Mouse (Mus musculus) retina, adult 2 months (tissue): ENCODE results near the gene Ramp1.

Source experiments
- DNase-seq: peaks from one replicate; pipeline ENCODE4 v3.0.0-alpha.2; 2012; ENCODE audit warnings: low read depth, low spot score

Ramp1 gene

GRCm38 (mm10) chr1:91239112-91239511 lies 59.5 kb downstream of the Ramp1 start:
- no peak for DNase-seq

GRCm38 (mm10) chr1:91239800-91240199 lies 60.2 kb downstream of the Ramp1 start:
- no peak for DNase-seq

GRCm38 (mm10) chr1:91240685-91241084 lies 61.1 kb downstream of the Ramp1 start:
- no peak for DNase-seq

- DNase-seq = no peak
These were observed 61.6 kb downstream of the Ramp1 start for GRCm38 (mm10) chr1:91241249-91241648.

GRCm38 (mm10) chr1:91248242-91248641 lies 68.6 kb downstream of the Ramp1 start:
- no peak for DNase-seq

GRCm38 (mm10) chr1:91248970-91249369 lies 69.3 kb downstream of the Ramp1 start:
- no peak for DNase-seq

GRCm38 (mm10) chr1:91249564-91250414 lies 70.2 kb downstream of the Ramp1 start, which contains the start of gene Ube2f:
TSS of gene Ube2f (plus strand) at chr1:91250304.
- DNase-seq = peak; percentile 92

GRCm38 (mm10) chr1:91250415-91251147 lies 71.0 kb downstream of the Ramp1 start:
- DNase-seq = no peak

- no peak for DNase-seq
These were observed 71.6 kb downstream of the Ramp1 start for GRCm38 (mm10) chr1:91251148-91251650.

- no peak for DNase-seq
These were observed 72.3 kb downstream of the Ramp1 start for GRCm38 (mm10) chr1:91251927-91252326.

GRCm38 (mm10) chr1:91257918-91258317 lies 78.3 kb downstream of the Ramp1 start:
- DNase-seq = no peak

GRCm38 (mm10) chr1:91259794-91260193 lies 80.2 kb downstream of the Ramp1 start:
- DNase-seq = no peak

GRCm38 (mm10) chr1:91262508-91262907 lies 82.9 kb downstream of the Ramp1 start:
- DNase-seq = no peak

GRCm38 (mm10) chr1:91272260-91272659 lies 92.6 kb downstream of the Ramp1 start:
- DNase-seq = no peak
